Mouse (Mus musculus): ENCODE data around the gene Ttc4.
A peak's percentile ranks its signal among the peaks of the same experiment; 100 is the strongest.

DNA sequence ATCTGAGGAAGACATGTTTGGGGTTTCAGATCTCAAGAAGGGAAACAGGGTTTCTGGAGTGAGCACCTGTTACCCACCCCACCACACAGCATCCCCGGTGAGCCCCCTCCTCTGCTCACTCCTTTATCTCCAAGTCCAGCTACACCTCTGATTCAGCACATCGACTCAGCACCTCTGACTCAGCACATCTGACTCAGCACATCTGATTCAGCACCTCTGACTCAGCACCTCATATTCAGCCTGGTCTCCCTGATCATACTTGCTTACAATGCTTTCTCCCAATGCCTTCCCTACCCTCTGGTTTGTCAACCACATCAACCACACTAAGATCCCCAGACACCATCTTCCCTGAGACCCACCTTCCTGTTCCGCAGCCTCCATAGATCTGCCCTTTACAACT is 65.2 kb downstream of the Ttc4 start:
- TF ChIP-seq POLR2A (IDR thresholded peaks at IDR 0.05; ENCODE audit: control insufficient read depth in 1 of 2, insufficient read depth in 1 of 2, low read depth in 1 of 2, low read length in 2 of 2, poor library complexity in 1 of 2) (peak in 1 of 2 experiments; percentile 34; a peak in 1 of 4 replicates), ELF1 (IDR thresholded peaks at IDR 0.05; ENCODE audit: low read depth, low read length) (no peak), CTCF (IDR thresholded peaks at IDR 0.05 in 2 of 3, conservative IDR thresholded peaks at IDR 0.05 in 1 of 3; ENCODE audit: control insufficient read depth in 1 of 3, insufficient read depth in 1 of 3, low read depth in 2 of 3, low read length in 3 of 3, poor library complexity in 1 of 3, severe bottlenecking in 1 of 3) (no peak), SIN3A (IDR thresholded peaks at IDR 0.05; ENCODE audit: low read length) (peak; percentile 73), USF2 (IDR thresholded peaks at IDR 0.05; ENCODE audit: borderline replicate concordance in 1 of 2, insufficient read depth in 1 of 2, low read depth in 1 of 2, low read length in 2 of 2) (no peak), MYB (IDR thresholded peaks at IDR 0.05; ENCODE audit: low read depth, low read length) (no peak), NRF1 (IDR thresholded peaks at IDR 0.05; ENCODE audit: insufficient read depth, low read depth, low read length, poor library complexity, severe bottlenecking) (no peak), MEF2A (IDR thresholded peaks at IDR 0.05; ENCODE audit: extremely low read depth, insufficient replicate concordance, low read depth, low read length, poor library complexity, severe bottlenecking) (no peak), JUND (IDR thresholded peaks at IDR 0.05; ENCODE audit: low read depth, low read length) (peak; percentile 58; the same call in 1 of the 2 replicates), ZMIZ1 (IDR thresholded peaks at IDR 0.05; ENCODE audit: low read depth, low read length) (no peak), UBTF (IDR thresholded peaks at IDR 0.05; ENCODE audit: borderline replicate concordance, insufficient read depth, low read depth, low read length) (no peak), SMC3 (IDR thresholded peaks at IDR 0.05; ENCODE audit: low read depth, low read length) (no peak), CHD2 (IDR thresholded peaks at IDR 0.05; ENCODE audit: low read length) (no peak)
